Mouse (Mus musculus): ENCODE data around the gene Cacna1f.

DNA sequence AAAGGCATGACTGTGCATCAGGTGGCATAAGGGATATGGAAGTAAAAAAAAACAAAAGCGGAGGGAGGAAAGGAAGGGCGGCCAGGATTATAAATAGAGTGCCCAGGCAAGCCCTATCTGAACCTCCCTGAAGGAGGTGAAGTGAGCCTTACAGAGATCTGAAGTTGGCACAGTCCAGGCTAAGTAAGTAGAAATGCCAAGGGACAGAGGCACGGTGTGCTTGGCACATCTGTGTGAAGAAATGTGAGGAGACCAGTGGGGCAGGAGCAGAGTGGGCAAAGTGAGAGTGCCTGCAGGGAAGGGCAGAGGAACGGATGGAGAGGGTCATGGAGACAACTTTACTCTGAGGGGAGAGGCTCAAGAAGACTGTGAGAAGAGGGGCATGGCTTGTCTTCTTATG lies 54.2 kb downstream of the Cacna1f start:
- no peak for TF ChIP-seq MYOG (IDR thresholded peaks at IDR 0.05; ENCODE audit: control insufficient read depth, extremely low read depth, insufficient read length)
- TF ChIP-seq CTCF (IDR thresholded peaks at IDR 0.05; ENCODE audit: control insufficient read depth, insufficient read depth, insufficient read length) = no peak
- no peak for TF ChIP-seq MYOD1 (IDR thresholded peaks at IDR 0.05; ENCODE audit: control insufficient read depth, insufficient read length, low read depth)
- no peak for TF ChIP-seq CEBPB (IDR thresholded peaks at IDR 0.05; ENCODE audit: low read depth)
